Mouse (Mus musculus): ENCODE results near the gene BC034090. TPM values are rescaled to one million over a fixed set of nuclear protein-coding genes. Genes with fewer than 3 reads are reported as not detected.

The BC034090 gene
- polyA plus RNA-seq (2015; fragmentation: Illumina TruSeq; extraction: RNeasy Lipid Tissue Mini Kit (QIAGEN cat#74804); ENCODE audit: insufficient read depth, low replicate concordance), result 1.0 TPM

GRCm38 (mm10) chr1:155243797-155244770 is at the start of gene BC034090:
Gene BC034090 (minus strand): TSS chr1:155244444.

Other genes with a start within 250 kb of the BC034090 start
- 62.6 TPM for gene Ier5, start 144.8 kb downstream of the BC034090 start, polyA plus RNA-seq (2015; fragmentation: Illumina TruSeq; extraction: RNeasy Lipid Tissue Mini Kit (QIAGEN cat#74804); ENCODE audit: insufficient read depth, low replicate concordance)
- gene Mr1, start 97.6 kb downstream of the BC034090 start, polyA plus RNA-seq (2015; fragmentation: Illumina TruSeq; extraction: RNeasy Lipid Tissue Mini Kit (QIAGEN cat#74804); ENCODE audit: insufficient read depth, low replicate concordance), result 19.5 TPM
- 31.7 TPM for gene Stx6, start 85.7 kb downstream of the BC034090 start, polyA plus RNA-seq (2015; fragmentation: Illumina TruSeq; extraction: RNeasy Lipid Tissue Mini Kit (QIAGEN cat#74804); ENCODE audit: insufficient read depth, low replicate concordance)
- 22.2 TPM for gene Xpr1, start 173.0 kb upstream of the BC034090 start, polyA plus RNA-seq (2015; fragmentation: Illumina TruSeq; extraction: RNeasy Lipid Tissue Mini Kit (QIAGEN cat#74804); ENCODE audit: insufficient read depth, low replicate concordance)

Data from spleen, adult 10 weeks (tissue).